Mouse (Mus musculus) hindbrain, embryonic 13.5 days (tissue): Measurements from ENCODE around the gene Pisd. TPM values are rescaled to one million over a fixed set of nuclear protein-coding genes. Genes with fewer than 3 reads are reported as not detected.
"Not testable (repeated sequence)": the region's sequence is repeated elsewhere in the genome, so short reads cannot be mapped to it uniquely, and the experiment has no call there.

ENCODE experiments used
- ATAC-seq: fragments of 200-750 bp; cut with Nextera tagmentation; 2 replicates; pipeline ENCODE4 v1.8.0; 2017; ENCODE audit warnings: moderate TSS enrichment; ENCODE audit not compliant: low FRiP score
- H3K27ac ChIP-seq: fragments of 300-500 bp; sonication (generic); 2 replicates; pipeline ENCODE4 v1.5.1; 2015; ENCODE audit warnings: inconsistent platforms, mild to moderate bottlenecking, moderate library complexity
- H3K27me3 ChIP-seq: fragments of 300-500 bp; sonication (generic); 2 replicates; pipeline ENCODE4 v1.6.1; 2015; ENCODE audit warnings: mild to moderate bottlenecking, inconsistent platforms
- H3K36me3 ChIP-seq: fragments of 300-500 bp; sonication (generic); 2 replicates; pipeline ENCODE4 v1.6.1; 2015; ENCODE audit warnings: mild to moderate bottlenecking, inconsistent platforms
- H3K4me1 ChIP-seq: fragments of 300-500 bp; sonication (generic); replicated peaks from 2 replicates; pipeline ENCODE4 v1.6.1; 2015; ENCODE audit warnings: inconsistent platforms
- H3K4me2 ChIP-seq: fragments of 300-500 bp; sonication (generic); 2 replicates; pipeline ENCODE4 v1.6.1; 2015; ENCODE audit warnings: inconsistent platforms, mild to moderate bottlenecking, moderate library complexity
- H3K4me3 ChIP-seq: fragments of 300-500 bp; sonication (generic); 2 replicates; pipeline ENCODE4 v1.5.1; 2015; ENCODE audit warnings: mild to moderate bottlenecking, inconsistent platforms
- H3K9ac ChIP-seq: fragments of 300-500 bp; sonication (generic); 2 replicates; pipeline ENCODE4 v1.6.1; 2015; ENCODE audit warnings: mild to moderate bottlenecking, inconsistent platforms
- H3K9me3 ChIP-seq: fragments of 300-500 bp; sonication (generic); 2 replicates; pipeline ENCODE4 v1.6.1; 2016; ENCODE audit warnings: inconsistent platforms
- WGBS: fragments of 180-500 bp; shearing (Covaris S2); methylation state at CpG from one replicate; pipeline ENCODE4 v1.1.7; 2015; 5-methylcytosine and 5-hydroxymethylcytosine counted together
- polyA plus RNA-seq: library from polyadenylated mRNA; unstranded; fragments of >200 nt; fragmentation: Nextera tagmentation; extraction: Ambion mirVana; gene quantifications from 2 replicates; pipeline ENCODE4 v1.2.1, GENCODE M21; 2015

Gene Pisd
- 94.5 and 99.1 TPM in 2 replicates for polyA plus RNA-seq

GRCm38 (mm10) chr5:32785313-32785915 lies at the start of gene Pisd:
TSS of gene Pisd (minus strand) at chr5:32785646.
- peak; percentile 100 for ATAC-seq
- Histone ChIP-seq H3K36me3 (peaks cover 19% of the 10 kb centered on the region; the same call in 1 of the 2 replicates), H3K27ac (peak within 1 kb of the TSS; percentile 90), H3K4me2 (peak within 1 kb of the TSS; percentile 68), H3K4me1 (peaks cover 25% of the 10 kb centered on the region), H3K9me3 (no peaks in the 10 kb centered on the region), H3K4me3 (peak within 1 kb of the TSS; percentile 79), H3K9ac (peak within 1 kb of the TSS; percentile 82), H3K27me3 (no peaks in the 10 kb centered on the region)
- WGBS = under 1% methylated on average over 51 of the region's 52 CpGs

GRCm38 (mm10) chr5:32834497-32834896 lies 49.1 kb upstream of the Pisd start:
- 96% methylated on average over 1 of the region's 1 CpGs for WGBS
- no peak overlapping the region for H3K27ac ChIP-seq
- H3K27me3 ChIP-seq = no peaks in the 10 kb centered on the region
- H3K4me2 ChIP-seq = no peak overlapping the region
- no peak overlapping the region for H3K4me3 ChIP-seq
- H3K9me3 ChIP-seq = no peaks in the 10 kb centered on the region
- ATAC-seq = no peak
- no peak overlapping the region for H3K9ac ChIP-seq
- H3K4me1 ChIP-seq = no peaks in the 10 kb centered on the region
- H3K36me3 ChIP-seq = peaks cover 85% of the 10 kb centered on the region

- Histone ChIP-seq H3K27me3 (no peaks in the 10 kb centered on the region), H3K36me3 (peaks cover 86% of the 10 kb centered on the region), H3K9me3 (no peaks in the 10 kb centered on the region), H3K4me1 (no peaks in the 10 kb centered on the region), H3K4me3 (no peak overlapping the region), H3K27ac (no peak overlapping the region), H3K4me2 (no peak overlapping the region), H3K9ac (no peak overlapping the region)
- WGBS = 97% methylated on average over 2 of the region's 2 CpGs
- no peak for ATAC-seq
Observed at GRCm38 (mm10) chr5:32830054-32830453, 44.6 kb upstream of the Pisd start.

GRCm38 (mm10) chr5:32828766-32829165 lies 43.3 kb upstream of the Pisd start:
- not testable (repeated sequence) for H3K27me3 ChIP-seq, H3K27ac ChIP-seq, H3K9ac ChIP-seq, H3K4me3 ChIP-seq, H3K9me3 ChIP-seq, ATAC-seq, H3K4me1 ChIP-seq, H3K4me2 ChIP-seq
- 95% methylated on average over 1 of the region's 1 CpGs for WGBS
- H3K36me3 ChIP-seq = peaks cover 73% of the 10 kb centered on the region

GRCm38 (mm10) chr5:32827009-32827408 lies 41.6 kb upstream of the Pisd start, which contains the start of gene Gm20671:
TSS of gene Gm20671 (minus strand) at chr5:32827109.
- no peaks in the 10 kb centered on the region for H3K4me1 ChIP-seq
- H3K27me3 ChIP-seq = no peaks in the 10 kb centered on the region
- 95% methylated on average over 7 of the region's 7 CpGs for WGBS
- H3K9ac ChIP-seq = no peak within 1 kb of the TSS
- H3K27ac ChIP-seq = no peak within 1 kb of the TSS
- H3K4me2 ChIP-seq = no peak within 1 kb of the TSS
- H3K4me3 ChIP-seq = no peak within 1 kb of the TSS
- H3K36me3 ChIP-seq = peaks cover 66% of the 10 kb centered on the region
- ATAC-seq = no peak
- H3K9me3 ChIP-seq = no peaks in the 10 kb centered on the region

- no peak overlapping the region for H3K4me3 ChIP-seq
- H3K27me3 ChIP-seq = no peaks in the 10 kb centered on the region
- 94% methylated on average over 8 of the region's 8 CpGs for WGBS
- no peak overlapping the region for H3K27ac ChIP-seq
- H3K4me1 ChIP-seq = no peaks in the 10 kb centered on the region
- no peak overlapping the region for H3K4me2 ChIP-seq
- H3K9me3 ChIP-seq = no peaks in the 10 kb centered on the region
- ATAC-seq = no peak
- no peak overlapping the region for H3K9ac ChIP-seq
- H3K36me3 ChIP-seq = peaks cover 64% of the 10 kb centered on the region
Observed at GRCm38 (mm10) chr5:32820471-32820870, 35.0 kb upstream of the Pisd start.

- Histone ChIP-seq H3K4me1 (no peaks in the 10 kb centered on the region), H3K9ac (no peak overlapping the region), H3K9me3 (no peaks in the 10 kb centered on the region), H3K27me3 (no peaks in the 10 kb centered on the region), H3K36me3 (peaks cover 71% of the 10 kb centered on the region), H3K4me2 (no peak overlapping the region), H3K4me3 (no peak overlapping the region), H3K27ac (no peak overlapping the region)
- WGBS = 95% methylated on average over 4 of the region's 4 CpGs
- ATAC-seq = no peak
Observed at GRCm38 (mm10) chr5:32815396-32815795, 29.9 kb upstream of the Pisd start.

GRCm38 (mm10) chr5:32786454-32786853 lies 1.0 kb upstream of the Pisd start:
- H3K4me1 ChIP-seq = peaks cover 25% of the 10 kb centered on the region
- not testable (repeated sequence) for H3K27ac ChIP-seq, H3K4me2 ChIP-seq, H3K9me3 ChIP-seq, H3K27me3 ChIP-seq, H3K4me3 ChIP-seq, ATAC-seq
- peak overlapping the region; percentile 82; the same call in 1 of the 2 replicates for H3K9ac ChIP-seq
- 67% methylated on average over 1 of the region's 1 CpGs for WGBS
- H3K36me3 ChIP-seq = peaks cover 24% of the 10 kb centered on the region

- Histone ChIP-seq H3K36me3 (peaks cover 22% of the 10 kb centered on the region), H3K4me3 (peak overlapping the region; percentile 79), H3K4me2 (peak overlapping the region; percentile 68), H3K27me3 (no peaks in the 10 kb centered on the region), H3K9ac (peak overlapping the region; percentile 82), H3K27ac (peak overlapping the region; percentile 90; the same call in 1 of the 2 replicates), H3K4me1 (peaks cover 25% of the 10 kb centered on the region), H3K9me3 (no peaks in the 10 kb centered on the region)
- 23% methylated on average over 5 of the region's 5 CpGs for WGBS
- no peak for ATAC-seq
Observed at GRCm38 (mm10) chr5:32784726-32785125, 720 bp downstream of the Pisd start.

- 96% methylated on average over 5 of the region's 5 CpGs for WGBS
- H3K4me3 ChIP-seq = no peak overlapping the region
- H3K27me3 ChIP-seq = no peaks in the 10 kb centered on the region
- H3K36me3 ChIP-seq = peaks cover 16% of the 10 kb centered on the region
- H3K9ac ChIP-seq = no peak overlapping the region
- no peaks in the 10 kb centered on the region for H3K9me3 ChIP-seq
- H3K4me1 ChIP-seq = peaks cover 25% of the 10 kb centered on the region
- H3K4me2 ChIP-seq = no peak overlapping the region
- no peak for ATAC-seq
- no peak overlapping the region for H3K27ac ChIP-seq
Observed at GRCm38 (mm10) chr5:32781596-32781995, 3.9 kb downstream of the Pisd start.

GRCm38 (mm10) chr5:32778168-32778567 lies 7.3 kb downstream of the Pisd start:
- no peak overlapping the region for H3K9ac ChIP-seq
- H3K4me3 ChIP-seq = no peak overlapping the region
- H3K4me2 ChIP-seq = no peak overlapping the region
- WGBS = 91% methylated on average over 3 of the region's 3 CpGs
- peaks cover 8% of the 10 kb centered on the region for H3K4me1 ChIP-seq
- H3K9me3 ChIP-seq = no peaks in the 10 kb centered on the region
- no peaks in the 10 kb centered on the region for H3K27me3 ChIP-seq
- H3K27ac ChIP-seq = no peak overlapping the region
- no peak for ATAC-seq
- peaks cover 30% of the 10 kb centered on the region for H3K36me3 ChIP-seq

- no peaks in the 10 kb centered on the region for H3K9me3 ChIP-seq
- no peak overlapping the region for H3K4me3 ChIP-seq
- peaks cover 34% of the 10 kb centered on the region for H3K36me3 ChIP-seq
- H3K9ac ChIP-seq = no peak overlapping the region
- 89% methylated on average over 2 of the region's 2 CpGs for WGBS
- H3K27ac ChIP-seq = no peak overlapping the region
- H3K27me3 ChIP-seq = no peaks in the 10 kb centered on the region
- ATAC-seq = no peak
- no peak overlapping the region for H3K4me2 ChIP-seq
- no peaks in the 10 kb centered on the region; the same call in 1 of the 2 replicates for H3K4me1 ChIP-seq
Observed at GRCm38 (mm10) chr5:32772361-32772760, 13.1 kb downstream of the Pisd start.
